8 mouse cellular contexts compared by ENCODE assay signal in the genomic region with DNA sequence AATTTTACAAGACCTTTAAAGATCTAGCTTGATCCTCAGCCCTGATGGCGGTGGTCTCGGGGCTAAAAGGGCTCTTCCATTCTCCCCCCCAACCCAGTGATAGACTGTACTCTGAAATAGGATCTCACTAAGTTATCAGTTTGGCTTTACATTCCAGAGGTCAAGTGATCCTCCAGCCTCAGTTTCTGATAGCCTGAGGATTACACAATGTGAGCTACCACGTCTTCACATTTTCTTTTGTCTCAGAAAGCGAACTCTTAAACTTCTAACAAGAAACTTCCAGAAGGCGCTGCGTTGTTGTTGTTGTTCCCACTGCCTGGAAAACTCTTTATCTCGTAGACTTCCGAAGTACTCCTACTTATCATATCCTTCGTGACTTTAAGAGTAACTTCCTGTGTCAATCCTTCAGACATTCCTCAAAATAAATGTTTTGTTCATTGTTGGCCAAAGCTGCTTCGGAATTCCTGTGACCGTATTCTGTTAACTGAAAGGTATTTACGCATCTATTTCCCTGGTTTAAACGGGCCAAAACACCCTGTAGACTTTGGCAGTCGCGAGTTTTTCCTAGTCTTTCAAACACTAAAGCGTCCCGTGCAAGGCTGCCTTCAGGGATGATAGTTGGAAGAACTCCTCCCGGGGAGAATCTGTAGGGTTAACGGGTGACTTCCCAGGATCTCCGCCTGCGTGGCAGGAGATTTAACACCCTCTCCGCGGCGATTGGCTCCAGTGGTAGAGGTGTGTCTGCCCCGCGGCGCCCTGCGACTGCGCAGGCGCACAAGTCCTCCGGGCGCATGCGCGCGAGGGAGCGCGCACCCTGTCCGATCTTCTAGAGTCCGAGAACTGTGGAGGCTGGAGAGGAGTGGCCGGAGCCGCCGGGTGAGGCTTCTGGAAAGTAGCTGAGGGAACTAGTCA. TPM values are rescaled to one million over a fixed set of nuclear protein-coding genes. Genes with fewer than 3 reads are reported as not detected.
DNase-seq lines count a peak whose midpoint lies in the region; ATAC-seq and TF ChIP-seq lines count a peak whose summit lies in the region.

A gene (plus strand): TSS at position 786 of the 912 bp plus-strand sequence.

- ATAC-seq in cerebellum, adult (ENCODE audit: insufficient number of reproducible peaks, low FRiP score, low TSS enrichment) = peak; percentile 97
- peak; percentile 91 for ATAC-seq in forebrain, embryonic 13.5 days
- peak; percentile 94 for ATAC-seq in liver, postnatal 0 days
- ATAC-seq in neural tube, embryonic 14.5 days (ENCODE audit: low read depth) = peak; percentile 90

- no peak for TF ChIP-seq POLR2A in ES-Bruce4 (IDR thresholded peaks at IDR 0.05; ENCODE audit: insufficient read depth, low read length)

- peaks cover under 1% of the 10 kb centered on the region for H3K36me3 ChIP-seq in ES-Bruce4 (ENCODE audit: control insufficient read depth, insufficient read depth, low read length, poor library complexity, severe bottlenecking)
- H3K36me3 ChIP-seq in forebrain, embryonic 13.5 days (ENCODE audit: poor library complexity, severe bottlenecking) = peaks cover 9% of the 10 kb centered on the region; the same call in 1 of the 2 replicates
- H3K36me3 ChIP-seq in liver, postnatal 0 days (replicated peaks; ENCODE audit: insufficient read depth, low read length) = no peaks in the 10 kb centered on the region
- H3K36me3 ChIP-seq in neural tube, embryonic 14.5 days (ENCODE audit: control insufficient read depth, insufficient read depth, low read length) = no peaks in the 10 kb centered on the region

- H3K4me2 ChIP-seq in forebrain, embryonic 13.5 days = peak within 1 kb of the TSS; percentile 84
- H3K4me2 ChIP-seq in liver, postnatal 0 days (ENCODE audit: low read depth, low read length) = peak within 1 kb of the TSS; percentile 83
- H3K4me2 ChIP-seq in neural tube, embryonic 14.5 days (ENCODE audit: low read depth, low read length) = peak within 1 kb of the TSS; percentile 70

- peak; percentile 97 for DNase-seq in heart, postnatal 10 days
- DNase-seq in large intestine, adult 2 months (ENCODE audit: low read depth, low spot score) = peak; percentile 95
- DNase-seq in liver, postnatal 0 days = peak; percentile 93
- DNase-seq in testis, postnatal 10 days (ENCODE audit: low spot score) = peak; percentile 93

- H3K9ac ChIP-seq in ES-Bruce4 (ENCODE audit: low read depth, poor library complexity, severe bottlenecking) = peak within 1 kb of the TSS; percentile 74
- H3K9ac ChIP-seq in forebrain, embryonic 13.5 days = peak within 1 kb of the TSS; percentile 73
- H3K9ac ChIP-seq in liver, postnatal 0 days (replicated peaks) = peak within 1 kb of the TSS; percentile 86
- peak within 1 kb of the TSS; percentile 62 for H3K9ac ChIP-seq in neural tube, embryonic 14.5 days (replicated peaks; ENCODE audit: low read depth, low read length)

- H3K9me3 ChIP-seq in ES-Bruce4 (replicated peaks; ENCODE audit: control insufficient read depth, insufficient read depth, low read length, poor library complexity, severe bottlenecking) = no peaks in the 10 kb centered on the region
- H3K9me3 ChIP-seq in forebrain, embryonic 13.5 days (replicated peaks) = no peaks in the 10 kb centered on the region
- no peaks in the 10 kb centered on the region for H3K9me3 ChIP-seq in liver, postnatal 0 days (ENCODE audit: low read length)
- H3K9me3 ChIP-seq in neural tube, embryonic 14.5 days (ENCODE audit: control insufficient read depth, low read length) = no peaks in the 10 kb centered on the region

- intact Hi-C loops in heart, postnatal 10 days (cut with DNase I) = loop anchor here (5.0 kb wide), 1 partner anchor 40 kb away; a partner anchor contains a TSS

- no peaks in the 10 kb centered on the region for H3K27me3 ChIP-seq in ES-Bruce4 (ENCODE audit: control insufficient read depth, insufficient read depth, low read length, poor library complexity, severe bottlenecking)
- no peaks in the 10 kb centered on the region for H3K27me3 ChIP-seq in forebrain, embryonic 13.5 days
- no peaks in the 10 kb centered on the region for H3K27me3 ChIP-seq in liver, postnatal 0 days (ENCODE audit: insufficient read depth, low read length)
- no peaks in the 10 kb centered on the region for H3K27me3 ChIP-seq in neural tube, embryonic 14.5 days (ENCODE audit: control insufficient read depth, insufficient read depth, low read length)

- no peak for TF ChIP-seq CTCF in ES-Bruce4 (IDR thresholded peaks at IDR 0.05; ENCODE audit: low read depth, low read length)
- no peak for TF ChIP-seq CTCF in liver, postnatal 0 days (IDR thresholded peaks at IDR 0.05; ENCODE audit: low read depth)

- H3K4me3 ChIP-seq in ES-Bruce4 (ENCODE audit: low read depth, low read length) = peak within 1 kb of the TSS; percentile 85
- peak within 1 kb of the TSS; percentile 64 for H3K4me3 ChIP-seq in forebrain, embryonic 13.5 days
- peak within 1 kb of the TSS; percentile 74 for H3K4me3 ChIP-seq in liver, postnatal 0 days (ENCODE audit: low read depth, low read length)
- H3K4me3 ChIP-seq in neural tube, embryonic 14.5 days (ENCODE audit: low read depth, low read length) = peak within 1 kb of the TSS; percentile 63

- H3K27ac ChIP-seq in ES-Bruce4 (ENCODE audit: insufficient read depth, low read length) = peak within 1 kb of the TSS; percentile 87
- H3K27ac ChIP-seq in forebrain, embryonic 13.5 days = peak within 1 kb of the TSS; percentile 7; the same call in 1 of the 2 replicates
- H3K27ac ChIP-seq in liver, postnatal 0 days (ENCODE audit: low read depth) = peak within 1 kb of the TSS; percentile 83
- peak within 1 kb of the TSS; percentile 45; the same call in 1 of the 2 replicates for H3K27ac ChIP-seq in neural tube, embryonic 14.5 days (ENCODE audit: low read depth, low read length)

- 1% methylated on average over 42 of the region's 42 CpGs for whole genome bisulfite sequencing in forebrain, embryonic 13.5 days
- WGBS in large intestine, adult 2 months = 1% methylated on average over 42 of the region's 42 CpGs
- WGBS in liver, postnatal 0 days (ENCODE audit: insufficient replicate concordance) = 1% methylated on average over 42 of the region's 42 CpGs
- 2% methylated on average over 42 of the region's 42 CpGs for WGBS in neural tube, embryonic 14.5 days

- no peaks in the 10 kb centered on the region for H3K4me1 ChIP-seq in ES-Bruce4 (ENCODE audit: control insufficient read depth, insufficient read depth, low read length)
- H3K4me1 ChIP-seq in forebrain, embryonic 13.5 days = peaks cover 26% of the 10 kb centered on the region
- peaks cover 19% of the 10 kb centered on the region for H3K4me1 ChIP-seq in liver, postnatal 0 days (ENCODE audit: insufficient read depth)
- H3K4me1 ChIP-seq in neural tube, embryonic 14.5 days (ENCODE audit: control insufficient read depth, insufficient read depth, low read length) = peaks cover 11% of the 10 kb centered on the region; the same call in 1 of the 2 replicates

- 0 out of 2 replicates have a peak, but pooled peaks have one; percentile 3 for TF ChIP-seq EP300 in ES-Bruce4 (IDR thresholded peaks at IDR 0.05; ENCODE audit: insufficient read depth, low read depth, low read length)
- peak; percentile 59; the same call in 1 of the 2 replicates for TF ChIP-seq EP300 in liver, postnatal 0 days (IDR thresholded peaks at IDR 0.05; ENCODE audit: low read depth)

RNA-seq across cellular contexts. Expression of the gene that starts here (rescaled TPM):
- polyA plus RNA-seq in ES-Bruce4 (2011; ENCODE audit: insufficient read depth, insufficient read length, low read depth, missing spikeins) = 78.0 and 78.7 TPM in 2 replicates
- 21.5 and 25.0 TPM in 2 replicates for polyA plus RNA-seq in forebrain, embryonic 13.5 days (2015; fragmentation: Nextera tagmentation; extraction: Ambion mirVana)
- 10 to 100 TPM; 48.8 to 56.8 TPM for total RNA-seq in heart, postnatal 10 days (2021)
- 7.1 and 10.1 TPM in 2 replicates for polyA plus RNA-seq in large intestine, adult 2 months (2012; rRNA removed)
- 17.2 TPM in 2 replicates for polyA plus RNA-seq in liver, postnatal 0 days (2015; fragmentation: Nextera tagmentation; extraction: Ambion mirVana)
- polyA plus RNA-seq in neural tube, embryonic 14.5 days (2014; fragmentation: Nextera tagmentation; extraction: Ambion mirVana) = 19.3 and 19.8 TPM in 2 replicates

Comparison
In these comparisons a context has a peak if more than half of its experiments do, and no peak if none do; other contexts are left out.
1. Peak in every context shown above with its lines: DNase-seq, ATAC-seq, H3K4me3 ChIP-seq and H3K27ac ChIP-seq.
2. H3K27ac ChIP-seq: peak in every context shown above with its lines; median percentile 87 in ES-Bruce4; 83 in liver, postnatal 0 days; 45 in neural tube, embryonic 14.5 days; 7 in forebrain, embryonic 13.5 days.